In genomic region chr14:58631221-58631620, GRCm38 (mm10) we compare ENCODE assay signal across 16 mouse cellular contexts.
DNase-seq lines count a peak whose midpoint lies in the region; ATAC-seq and TF ChIP-seq lines count a peak whose summit lies in the region.
"Had no signal": no experiment of that assay in that cellular context is flagged by ENCODE, and none has a peak within 500 bp of the region (broad histone marks: within the 10 kb centered on the region; RNA-seq: fewer than 3 reads in every experiment).

No protein-coding gene starts in this region.

- H3K4me3 ChIP-seq in lung, embryonic 16.5 days (ENCODE audit: low read length), result no peak overlapping the region
- no peak overlapping the region for H3K4me3 ChIP-seq in embryonic facial prominence, embryonic 14.5 days (ENCODE audit: low read depth, low read length)
- no peak overlapping the region for H3K4me3 ChIP-seq in limb, embryonic 14.5 days (replicated peaks; ENCODE audit: low read length)
- H3K4me3 ChIP-seq in stomach, embryonic 15.5 days (replicated peaks), result no peak overlapping the region
- no peak overlapping the region for H3K4me3 ChIP-seq in gastrocnemius, adult 2 months
- H3K4me3 ChIP-seq: liver, embryonic 15.5 days had no signal

- no peaks in the 10 kb centered on the region for H3K9me3 ChIP-seq in lung, embryonic 16.5 days (ENCODE audit: control insufficient read depth, low read length)
- no peaks in the 10 kb centered on the region for H3K9me3 ChIP-seq in embryonic facial prominence, embryonic 14.5 days (ENCODE audit: control insufficient read depth, low read length)
- no peaks in the 10 kb centered on the region for H3K9me3 ChIP-seq in limb, embryonic 14.5 days (ENCODE audit: control insufficient read depth, low read length)
- no peaks in the 10 kb centered on the region for H3K9me3 ChIP-seq in stomach, embryonic 15.5 days
- H3K9me3 ChIP-seq: liver, embryonic 15.5 days had no signal

- no peak overlapping the region for H3K4me2 ChIP-seq in lung, embryonic 16.5 days (ENCODE audit: low read depth, low read length)
- H3K4me2 ChIP-seq in embryonic facial prominence, embryonic 14.5 days (ENCODE audit: low read depth, low read length), result no peak overlapping the region
- no peak overlapping the region; the same call in 1 of the 2 replicates for H3K4me2 ChIP-seq in limb, embryonic 14.5 days (replicated peaks; ENCODE audit: low read depth, low read length, severe bottlenecking)
- H3K4me2 ChIP-seq in stomach, embryonic 15.5 days, result no peak overlapping the region
- H3K4me2 ChIP-seq: liver, embryonic 15.5 days had no signal

- TF ChIP-seq POLR2A in limb, embryonic 14.5 days (IDR thresholded peaks at IDR 0.05; ENCODE audit: borderline replicate concordance, extremely low read depth, insufficient read depth, insufficient read length), result no peak

- TF ChIP-seq CTCF in gastrocnemius, adult 2 months (IDR thresholded peaks at IDR 0.05), result no peak

- no peak overlapping the region for H3K27ac ChIP-seq in lung, embryonic 16.5 days (ENCODE audit: low read length)
- no peak overlapping the region for H3K27ac ChIP-seq in embryonic facial prominence, embryonic 14.5 days (replicated peaks; ENCODE audit: low read depth, low read length)
- H3K27ac ChIP-seq in limb, embryonic 14.5 days (replicated peaks; ENCODE audit: low read depth, low read length), result no peak overlapping the region
- no peak overlapping the region for H3K27ac ChIP-seq in stomach, embryonic 15.5 days
- H3K27ac ChIP-seq in gastrocnemius, adult 2 months, result no peak overlapping the region
- H3K27ac ChIP-seq: liver, embryonic 15.5 days had no signal

- H3K4me1 ChIP-seq in lung, embryonic 16.5 days (replicated peaks; ENCODE audit: control insufficient read depth, insufficient read depth, low read length), result no peaks in the 10 kb centered on the region; the same call in 1 of the 2 replicates
- H3K4me1 ChIP-seq in embryonic facial prominence, embryonic 14.5 days (ENCODE audit: control insufficient read depth, insufficient read depth, low read length), result 0 out of 2 replicates have a peak, but pooled peaks cover 6% of the 10 kb centered on the region
- no peaks in the 10 kb centered on the region; the same call in 1 of the 2 replicates for H3K4me1 ChIP-seq in limb, embryonic 14.5 days (ENCODE audit: control insufficient read depth, insufficient read depth, low read length)
- no peaks in the 10 kb centered on the region for H3K4me1 ChIP-seq in stomach, embryonic 15.5 days
- H3K4me1 ChIP-seq: liver, embryonic 15.5 days had no signal

- intact Hi-C loops in gastrocnemius, adult 2 months (cut with DNase I), result loop anchor here (2.0 kb wide), 1 partner anchor 18 kb away; no protein-coding TSS in a partner anchor
- intact Hi-C loops in left cerebral cortex, postnatal 10 days (cut with DNase I), result no loop called here

- DNase-seq in lung, postnatal 14 days, result no peak
- peak; percentile 71 for DNase-seq in embryonic facial prominence, embryonic 14.5 days (ENCODE audit: low spot score)
- DNase-seq in limb, embryonic 14.5 days (ENCODE audit: low spot score), result peak; percentile 35
- DNase-seq in spleen, postnatal 10 days (ENCODE audit: low spot score in 2 of 2), result no peak
- DNase-seq in gastrocnemius, adult 2 months, result no peak
- DNase-seq in left cerebral cortex, postnatal 10 days (ENCODE audit: extremely low spot score in 1 of 2, low spot score in 2 of 2), result no peak
- DNase-seq: cerebellum, postnatal 25 days; heart, postnatal 14 days; kidney, adult 11 months; layer of hippocampus, postnatal 36 days; thymus, postnatal 36 days had no signal

- no peak overlapping the region for H3K9ac ChIP-seq in lung, embryonic 16.5 days (ENCODE audit: low read length)
- H3K9ac ChIP-seq in embryonic facial prominence, embryonic 14.5 days (ENCODE audit: low read depth, low read length), result no peak overlapping the region
- H3K9ac ChIP-seq in limb, embryonic 14.5 days (ENCODE audit: low read depth, low read length, severe bottlenecking), result no peak overlapping the region
- H3K9ac ChIP-seq in stomach, embryonic 15.5 days, result no peak overlapping the region
- H3K9ac ChIP-seq: liver, embryonic 15.5 days had no signal

- peak; percentile 17; the same call in 1 of the 2 replicates for ATAC-seq in lung, embryonic 16.5 days (ENCODE audit: low read depth)
- ATAC-seq in embryonic facial prominence, embryonic 14.5 days (ENCODE audit: low read depth), result peak; percentile 12; the same call in 1 of the 2 replicates
- ATAC-seq in limb, embryonic 14.5 days (ENCODE audit: low FRiP score, low read depth), result no peak
- ATAC-seq in stomach, embryonic 15.5 days (ENCODE audit: insufficient read depth, low FRiP score, low read depth), result peak; percentile 66
- ATAC-seq: Patski had no signal

- H3K36me3 ChIP-seq in lung, embryonic 16.5 days (ENCODE audit: control insufficient read depth, insufficient read depth, low read length), result no peaks in the 10 kb centered on the region
- no peaks in the 10 kb centered on the region for H3K36me3 ChIP-seq in embryonic facial prominence, embryonic 14.5 days (ENCODE audit: control insufficient read depth, insufficient read depth, low read length)
- H3K36me3 ChIP-seq in limb, embryonic 14.5 days (ENCODE audit: control insufficient read depth, insufficient read depth, low read length), result no peaks in the 10 kb centered on the region
- no peaks in the 10 kb centered on the region for H3K36me3 ChIP-seq in stomach, embryonic 15.5 days
- H3K36me3 ChIP-seq: liver, embryonic 15.5 days had no signal

- 22% methylated on average over 9 of the region's 9 CpGs for WGBS in lung, embryonic 16.5 days
- WGBS in embryonic facial prominence, embryonic 14.5 days, result 14% methylated on average over 9 of the region's 9 CpGs
- 7% methylated on average over 9 of the region's 9 CpGs for WGBS in limb, embryonic 14.5 days
- 43% methylated on average over 9 of the region's 9 CpGs for WGBS in stomach, embryonic 15.5 days

- no peaks in the 10 kb centered on the region for H3K27me3 ChIP-seq in lung, embryonic 16.5 days (ENCODE audit: control insufficient read depth, insufficient read depth, low read depth, low read length)
- peaks cover 6% of the 10 kb centered on the region for H3K27me3 ChIP-seq in embryonic facial prominence, embryonic 14.5 days (replicated peaks; ENCODE audit: control insufficient read depth, insufficient read depth, low read length)
- H3K27me3 ChIP-seq in limb, embryonic 14.5 days (ENCODE audit: control insufficient read depth, insufficient read depth, low read length), result no peaks in the 10 kb centered on the region
- no peaks in the 10 kb centered on the region for H3K27me3 ChIP-seq in stomach, embryonic 15.5 days (replicated peaks)
- H3K27me3 ChIP-seq: CH12.LX; liver, embryonic 15.5 days had no signal

Comparison
In these comparisons a context has a peak if more than half of its experiments do, and no peak if none do; other contexts are left out.
1. DNase-seq: peak in embryonic facial prominence, embryonic 14.5 days (single experiment) and limb, embryonic 14.5 days (single experiment); none in lung, postnatal 14 days (single experiment), spleen, postnatal 10 days (0 of 2), gastrocnemius, adult 2 months (single experiment) and left cerebral cortex, postnatal 10 days (0 of 2).